Mouse (Mus musculus) testis, postnatal 10 days (tissue): ENCODE data around the gene Gpcpd1.

Experiments
- DNase-seq: peaks from one replicate; pipeline ENCODE4 v3.0.0; 2021; ENCODE audit warnings: low spot score

Gpcpd1 gene

GRCm38 (mm10) chr2:132586006-132586405, 1.5 kb downstream of the Gpcpd1 start:
- DNase-seq, result no peak

- DNase-seq, result peak; percentile 46
These were observed 3.3 kb downstream of the Gpcpd1 start for GRCm38 (mm10) chr2:132584191-132584590.

GRCm38 (mm10) chr2:132583126-132583525, 4.4 kb downstream of the Gpcpd1 start:
- DNase-seq, result no peak

- DNase-seq, result peak; percentile 81
These were observed 5.3 kb downstream of the Gpcpd1 start for GRCm38 (mm10) chr2:132582227-132582626.

GRCm38 (mm10) chr2:132579689-132580088, 7.8 kb downstream of the Gpcpd1 start:
- DNase-seq, result no peak

GRCm38 (mm10) chr2:132578711-132579110, 8.8 kb downstream of the Gpcpd1 start:
- DNase-seq, result no peak

- DNase-seq, result peak; percentile 99
These were observed 9.5 kb downstream of the Gpcpd1 start for GRCm38 (mm10) chr2:132578059-132578458.

- DNase-seq, result peak; percentile 68
These were observed 10.0 kb downstream of the Gpcpd1 start for GRCm38 (mm10) chr2:132577431-132577981.

GRCm38 (mm10) chr2:132576522-132577135, 10.9 kb downstream of the Gpcpd1 start:
- DNase-seq, result no peak

- peak; percentile 64 for DNase-seq
These were observed 11.6 kb downstream of the Gpcpd1 start for GRCm38 (mm10) chr2:132575759-132576439.

GRCm38 (mm10) chr2:132575256-132575655, 12.3 kb downstream of the Gpcpd1 start:
- DNase-seq, result no peak

- DNase-seq, result no peak
These were observed 14.2 kb downstream of the Gpcpd1 start for GRCm38 (mm10) chr2:132573280-132573679.

GRCm38 (mm10) chr2:132572651-132573050, 14.9 kb downstream of the Gpcpd1 start:
- DNase-seq, result no peak

GRCm38 (mm10) chr2:132571301-132571700, 16.2 kb downstream of the Gpcpd1 start:
- no peak for DNase-seq

- no peak for DNase-seq
These were observed 16.7 kb downstream of the Gpcpd1 start for GRCm38 (mm10) chr2:132570869-132571268.

- DNase-seq, result no peak
These were observed 17.8 kb downstream of the Gpcpd1 start for GRCm38 (mm10) chr2:132569686-132570085.

GRCm38 (mm10) chr2:132567414-132567813, 20.1 kb downstream of the Gpcpd1 start:
- DNase-seq, result no peak

GRCm38 (mm10) chr2:132561860-132562259, 25.7 kb downstream of the Gpcpd1 start:
- DNase-seq, result no peak

- no peak for DNase-seq
These were observed 59.7 kb downstream of the Gpcpd1 start for GRCm38 (mm10) chr2:132527864-132528263.

GRCm38 (mm10) chr2:132526894-132527532, 60.5 kb downstream of the Gpcpd1 start:
- peak; percentile 50 for DNase-seq

GRCm38 (mm10) chr2:132526110-132526509, 61.4 kb downstream of the Gpcpd1 start:
- DNase-seq, result no peak

- DNase-seq, result no peak
These were observed 69.3 kb downstream of the Gpcpd1 start for GRCm38 (mm10) chr2:132518021-132518901.
